Mouse (Mus musculus): ENCODE data around the gene Hsd17b11.
A peak's percentile ranks its signal among the peaks of the same experiment; 100 is the strongest.
"Not testable (repeated sequence)": the region's sequence is repeated elsewhere in the genome, so short reads cannot be mapped to it uniquely, and the experiment has no call there.

Hsd17b11 gene

GRCm38 (mm10) chr5:104035824-104036223 lies 14.1 kb upstream of the Hsd17b11 start:
- DNase-seq (ENCODE audit: low read depth, low spot score): no peak

GRCm38 (mm10) chr5:104035066-104035465 lies 13.3 kb upstream of the Hsd17b11 start:
- DNase-seq (ENCODE audit: low read depth, low spot score): no peak

- no peak for DNase-seq (ENCODE audit: low read depth, low spot score)
These were observed 10.8 kb upstream of the Hsd17b11 start for GRCm38 (mm10) chr5:104032434-104033097.

DNA sequence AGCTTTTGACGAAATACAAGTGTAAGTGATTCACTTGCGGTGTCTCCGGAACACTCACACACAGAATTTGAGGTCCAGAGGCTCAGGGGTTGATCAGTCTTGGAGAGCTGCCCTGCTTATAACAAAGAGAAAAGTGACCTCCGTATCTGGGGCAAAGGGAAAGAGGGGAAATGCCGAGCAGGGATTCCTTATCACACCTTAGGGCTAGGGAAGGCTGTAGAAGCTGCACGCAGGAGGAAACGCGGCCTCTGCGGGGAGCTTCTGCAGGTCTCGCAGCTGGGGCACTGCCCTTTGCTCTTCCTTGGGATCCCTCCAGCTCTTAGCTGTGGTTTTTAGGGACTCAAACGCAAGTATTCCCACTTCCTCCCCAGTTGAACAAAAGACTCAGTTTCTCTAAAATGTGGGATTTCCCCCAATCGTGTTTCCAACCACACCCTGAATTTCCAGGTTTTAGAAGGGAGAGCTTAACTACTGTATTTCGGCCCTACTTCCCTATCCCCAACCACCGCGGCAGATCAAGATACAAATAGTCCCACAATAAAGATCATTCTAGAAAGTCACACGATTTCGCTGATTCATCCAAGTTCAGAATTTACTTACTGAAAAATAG lies 3.6 kb upstream of the Hsd17b11 start:
- no peak for DNase-seq (ENCODE audit: low read depth, low spot score)

GRCm38 (mm10) chr5:104024762-104025161 lies 3.0 kb upstream of the Hsd17b11 start:
- DNase-seq (ENCODE audit: low read depth, low spot score): no peak

DNA sequence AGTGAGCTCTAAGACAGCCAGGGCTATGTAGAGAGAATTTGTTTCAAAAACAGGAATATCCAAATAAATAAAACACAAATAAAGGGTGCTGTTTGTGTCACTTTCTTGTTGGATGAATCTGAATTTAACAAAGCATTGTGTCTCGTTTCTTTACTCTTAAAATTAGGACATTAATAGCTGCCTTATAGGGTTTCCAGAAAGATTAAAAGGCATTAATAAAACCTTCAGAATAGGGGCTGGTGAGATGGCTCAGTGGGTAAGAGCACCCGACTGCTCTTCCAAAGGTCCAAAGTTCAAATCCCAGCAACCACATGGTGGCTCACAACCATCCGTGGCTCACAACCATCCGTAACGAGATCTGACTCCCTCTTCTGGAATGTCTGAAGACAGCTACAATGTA lies 2.5 kb upstream of the Hsd17b11 start:
- not testable (repeated sequence) for DNase-seq (ENCODE audit: low read depth, low spot score)

DNA sequence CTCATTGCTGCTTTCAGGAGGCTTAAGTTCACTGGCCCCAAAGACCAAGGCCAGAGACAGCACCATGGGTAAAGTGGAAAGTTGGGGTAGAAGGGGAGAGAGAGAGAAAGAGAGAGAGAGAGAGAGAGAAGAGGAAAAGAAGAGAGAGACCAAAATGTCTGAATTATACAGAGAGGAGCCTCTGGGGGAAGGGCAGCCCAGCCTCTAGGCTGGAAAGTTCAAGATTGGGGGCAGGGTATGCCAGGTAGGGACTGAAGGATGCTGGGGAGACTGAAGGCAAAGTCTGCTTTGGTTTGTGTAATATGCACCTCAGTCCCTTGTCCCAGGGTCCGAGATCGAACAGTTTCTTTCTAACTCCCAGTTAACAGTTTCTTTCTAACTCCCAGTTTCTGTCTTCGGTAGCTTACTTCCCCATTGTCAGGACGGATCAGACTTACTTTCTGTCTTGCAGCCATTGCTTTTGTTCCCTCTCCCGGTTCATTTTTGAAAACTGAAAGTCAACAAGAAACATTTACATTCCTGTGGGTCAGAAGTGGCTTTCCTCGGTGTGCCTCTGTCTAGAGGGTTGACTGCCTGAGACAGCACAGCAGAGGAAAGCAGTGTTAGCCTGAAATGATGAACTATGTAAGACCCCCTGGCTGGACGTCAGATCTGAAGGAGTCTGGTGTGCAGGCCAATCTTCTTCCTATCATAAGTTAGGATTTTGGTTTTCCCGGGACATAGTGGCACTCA lies 1.7 kb upstream of the Hsd17b11 start:
- DNase-seq (ENCODE audit: low read depth, low spot score): no peak

DNA sequence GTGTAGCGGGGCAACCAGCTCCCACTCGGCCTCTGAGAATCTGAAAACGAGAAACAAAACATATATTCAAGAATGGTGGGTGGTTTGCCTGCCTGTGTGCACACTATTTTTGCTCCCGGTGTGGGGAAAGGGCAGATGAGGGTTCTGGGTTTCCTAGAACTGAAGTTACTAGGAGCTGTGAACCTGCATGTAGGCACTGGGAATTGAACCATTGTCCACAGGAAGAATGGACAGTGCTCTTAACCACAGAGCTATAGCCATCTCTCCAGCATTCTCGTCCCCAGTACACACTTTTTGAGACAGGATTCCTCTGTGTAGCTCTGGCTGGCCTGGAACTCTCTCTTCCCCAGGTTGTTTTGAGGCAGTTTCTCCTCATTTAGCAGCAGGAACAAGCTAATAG lies 839 bp upstream of the Hsd17b11 start:
- DNase-seq (ENCODE audit: low read depth, low spot score): no peak

DNA sequence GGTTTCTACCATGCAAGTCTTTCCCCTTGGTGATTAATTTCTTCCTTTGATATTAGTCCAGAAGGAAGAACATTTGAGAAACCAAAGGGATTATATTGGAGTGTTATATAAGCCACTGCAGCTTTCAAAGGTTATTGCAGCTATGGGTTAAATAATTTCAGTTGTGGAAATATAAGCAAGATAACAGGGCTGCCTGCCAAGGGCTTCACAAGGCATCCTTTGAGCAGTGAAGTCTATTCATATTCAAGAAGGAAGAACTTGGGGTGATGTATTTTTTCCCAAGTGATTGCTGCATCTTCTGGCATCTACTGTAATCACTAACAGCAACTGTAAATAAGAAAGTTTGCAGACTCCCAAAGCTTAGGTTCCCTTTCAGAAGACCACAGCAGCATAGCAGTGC lies 10.3 kb downstream of the Hsd17b11 start:
- DNase-seq (ENCODE audit: low read depth, low spot score): no peak

- DNase-seq (ENCODE audit: low read depth, low spot score): no peak
These were observed 11.5 kb downstream of the Hsd17b11 start for GRCm38 (mm10) chr5:104010261-104010660.

GRCm38 (mm10) chr5:104009421-104009820 lies 12.3 kb downstream of the Hsd17b11 start:
- no peak for DNase-seq (ENCODE audit: low read depth, low spot score)

GRCm38 (mm10) chr5:104007801-104008200 lies 13.9 kb downstream of the Hsd17b11 start:
- no peak for DNase-seq (ENCODE audit: low read depth, low spot score)

DNA sequence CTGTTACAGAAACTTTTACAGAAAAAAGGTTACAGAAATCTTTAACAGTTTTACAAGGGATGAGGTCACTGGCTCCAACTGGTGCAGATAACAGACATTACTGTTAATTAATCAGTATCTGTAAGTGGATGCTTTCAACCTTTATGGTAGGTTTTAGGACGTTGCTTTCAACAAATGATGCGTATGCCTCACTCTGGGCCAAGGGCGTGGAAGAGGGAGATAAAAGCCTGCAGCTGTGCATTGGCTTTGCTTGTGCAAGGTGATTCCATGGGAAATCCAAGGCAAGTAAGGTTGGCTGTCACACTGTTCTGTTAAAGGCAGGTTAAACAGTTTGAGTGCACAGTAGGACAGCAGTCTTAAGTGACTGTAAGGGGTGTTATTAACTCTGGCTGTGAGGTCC lies 14.9 kb downstream of the Hsd17b11 start:
- DNase-seq (ENCODE audit: low read depth, low spot score): no peak

DNA sequence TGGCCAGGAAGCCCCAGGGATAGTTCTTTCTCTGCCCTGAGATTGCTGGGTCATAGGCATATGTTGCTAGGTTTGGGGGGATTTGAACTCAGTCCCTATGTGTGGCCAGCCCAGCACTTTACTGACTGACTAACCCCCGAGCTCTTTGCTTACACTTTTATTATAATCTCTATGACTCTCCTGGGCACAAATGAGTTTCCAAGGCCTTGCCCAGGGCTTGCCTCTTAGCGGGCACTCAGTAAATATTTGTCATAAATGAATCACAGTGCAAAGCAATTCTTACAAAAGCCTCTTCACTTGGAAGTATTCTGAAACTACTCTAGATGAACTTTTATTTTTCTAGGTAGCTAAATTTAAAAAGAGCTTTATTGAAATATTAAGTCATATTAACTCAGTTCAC lies 17.8 kb downstream of the Hsd17b11 start:
- no peak for DNase-seq (ENCODE audit: low read depth, low spot score)

DNA sequence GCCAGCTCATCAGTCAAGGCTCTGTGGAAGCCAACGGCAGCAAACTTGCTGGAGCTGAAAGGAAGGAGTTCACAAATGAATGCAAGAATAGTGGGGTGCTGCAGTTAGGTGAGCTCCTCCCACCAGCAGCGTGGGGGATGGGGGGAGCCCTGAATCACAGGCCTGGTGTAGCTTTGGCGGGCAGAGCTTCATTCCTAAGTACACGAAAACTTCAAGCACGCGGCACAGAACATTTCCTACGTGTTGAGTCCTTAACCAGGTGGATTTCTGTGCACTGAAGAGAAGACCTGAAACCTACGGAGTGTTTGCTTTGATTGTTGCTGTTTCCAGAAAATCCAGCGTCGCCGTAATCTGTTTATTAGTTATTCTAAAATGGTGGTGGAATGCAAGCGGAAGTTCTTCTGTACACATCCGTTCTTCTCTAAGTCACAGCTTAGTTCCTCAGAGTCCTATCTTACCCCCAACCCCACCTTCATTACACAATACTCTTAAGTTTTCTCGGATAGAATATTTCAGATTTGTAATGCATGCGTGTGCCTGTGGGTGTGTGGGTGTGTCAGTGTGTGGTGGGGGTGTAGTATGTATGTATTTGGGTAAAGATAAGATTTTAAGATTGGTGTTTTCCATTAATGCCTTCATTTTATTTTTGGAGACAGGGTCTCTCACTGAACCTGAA lies 18.3 kb downstream of the Hsd17b11 start:
- no peak for DNase-seq (ENCODE audit: low read depth, low spot score)

- no peak for DNase-seq (ENCODE audit: low read depth, low spot score)
These were observed 19.0 kb downstream of the Hsd17b11 start for GRCm38 (mm10) chr5:104002549-104003255.

DNA sequence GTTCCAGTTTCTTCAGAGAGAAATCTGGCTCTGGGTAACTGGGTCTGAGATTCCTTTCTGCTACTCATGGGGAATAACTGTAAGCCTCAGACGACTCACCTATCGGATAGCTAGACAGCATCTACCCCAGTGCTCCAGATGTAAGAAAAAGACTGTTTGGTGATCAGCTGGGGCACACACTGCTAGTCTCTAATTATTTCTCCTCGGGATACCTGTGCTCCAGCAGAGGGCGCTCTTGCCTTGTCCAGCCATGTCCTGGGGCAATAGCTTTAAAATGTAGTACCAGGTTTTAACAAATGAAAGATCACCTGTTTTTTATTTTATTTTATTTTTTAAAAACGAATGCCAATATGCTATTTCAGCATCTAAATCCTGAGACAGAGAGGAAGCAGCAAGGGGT lies 22.0 kb downstream of the Hsd17b11 start:
- DNase-seq (ENCODE audit: low read depth, low spot score): peak; percentile 82

DNA sequence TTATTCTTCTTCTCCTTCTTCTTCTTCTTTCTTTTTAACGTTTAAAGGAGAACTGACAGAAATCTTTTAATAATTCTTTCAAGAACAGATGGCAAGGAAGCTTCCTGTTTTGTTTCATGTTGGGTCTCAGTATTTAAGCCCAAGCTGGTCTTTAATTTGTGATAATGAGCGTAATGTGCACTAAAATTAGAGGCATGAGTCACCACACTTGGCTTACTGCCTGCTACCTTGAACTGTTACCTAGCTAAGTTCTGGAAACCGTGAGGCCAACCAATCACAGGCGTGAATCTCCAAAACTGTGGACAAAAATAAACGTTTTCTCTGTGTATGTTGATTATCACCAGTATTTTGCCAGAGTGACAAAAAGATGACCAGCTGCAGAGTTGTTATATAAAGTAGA lies 23.0 kb downstream of the Hsd17b11 start:
- no peak for DNase-seq (ENCODE audit: low read depth, low spot score)

GRCm38 (mm10) chr5:103995181-103995580 lies 26.5 kb downstream of the Hsd17b11 start:
- peak; percentile 37 for DNase-seq (ENCODE audit: low read depth, low spot score)

DNA sequence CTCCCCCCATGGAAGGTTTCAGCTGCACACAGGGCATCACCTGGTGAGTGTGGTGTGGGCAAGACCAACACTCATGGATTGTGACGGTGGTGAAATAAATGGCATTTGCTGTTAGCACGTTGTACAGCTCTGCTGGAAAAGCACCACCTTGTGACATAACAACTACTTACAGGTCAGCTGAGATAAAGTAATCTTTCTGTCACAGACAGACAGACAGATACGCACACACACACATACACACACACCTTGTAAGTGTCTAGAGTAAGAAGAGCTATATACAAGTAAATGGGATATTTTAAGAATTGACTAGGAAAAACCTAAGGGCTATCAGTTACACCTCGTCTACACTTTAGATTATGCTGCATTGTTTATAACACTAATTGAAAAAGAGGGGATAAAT lies 27.1 kb downstream of the Hsd17b11 start:
- no peak for DNase-seq (ENCODE audit: low read depth, low spot score)

DNA sequence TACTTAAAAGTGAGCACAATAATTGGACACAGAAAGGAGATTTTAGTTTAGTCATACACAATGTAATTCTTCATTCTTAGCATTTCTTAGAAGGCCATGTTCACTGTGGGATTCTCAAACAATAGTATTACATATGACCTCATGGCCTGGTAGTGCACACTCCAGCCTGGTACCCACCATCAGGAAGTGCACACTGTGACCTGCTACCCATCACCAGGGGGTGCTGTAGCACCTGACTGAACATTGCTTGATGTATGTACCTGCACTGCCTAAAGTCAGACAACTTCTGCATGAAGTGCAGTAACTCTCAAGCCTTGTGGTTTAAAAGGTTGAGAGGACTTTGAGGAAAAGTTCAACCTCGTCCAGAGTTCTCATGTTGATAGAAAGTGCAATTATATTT lies 28.1 kb downstream of the Hsd17b11 start:
- DNase-seq (ENCODE audit: low read depth, low spot score): no peak

DNA sequence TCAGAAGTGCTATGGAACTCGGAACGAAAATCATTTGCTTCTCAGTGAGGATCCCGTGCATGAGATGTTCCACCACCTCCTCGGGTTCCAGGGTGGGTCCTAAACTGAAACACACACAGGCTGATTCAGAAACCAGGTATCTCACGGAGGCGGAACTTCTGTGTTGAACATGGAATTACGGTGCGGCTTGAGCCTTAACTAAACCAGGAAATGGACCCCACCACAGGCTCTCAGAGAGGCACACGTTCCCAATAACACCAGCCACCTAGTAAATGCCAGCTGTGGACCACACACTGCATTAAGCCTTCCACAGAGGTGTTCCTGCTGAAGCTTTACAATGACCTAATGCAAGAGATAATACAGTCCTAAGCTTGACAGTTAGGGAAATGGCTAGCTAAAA lies 28.9 kb downstream of the Hsd17b11 start:
- no peak for DNase-seq (ENCODE audit: low read depth, low spot score)

Measured in mesoderm, embryonic 11.5 days (tissue).